Mouse (Mus musculus) cortical plate, adult 2 months (tissue): ENCODE results near the gene Lsp1.

Source experiments
- CTCF ChIP-seq: fragments of 200-500 bp; IDR thresholded peaks from 2 replicates; pipeline ENCODE4 v1.5.1; 2011; ENCODE audit warnings: mild to moderate bottlenecking, control low read depth, low read length; ENCODE audit not compliant: insufficient read depth; ENCODE audit errors: extremely low read depth
- POLR2A ChIP-seq: fragments of 200-500 bp; IDR thresholded peaks from 2 replicates; pipeline ENCODE4 v1.6.1; 2011; ENCODE audit warnings: mild to moderate bottlenecking, low read length, control low read depth; ENCODE audit not compliant: insufficient read depth; ENCODE audit errors: extremely low read depth

- TF ChIP-seq CTCF (no peak), POLR2A (no peak)
Measured at GRCm38 (mm10) chr7:142443474-142443873, 17.1 kb upstream of the Lsp1 start.
